In the genomic region with DNA sequence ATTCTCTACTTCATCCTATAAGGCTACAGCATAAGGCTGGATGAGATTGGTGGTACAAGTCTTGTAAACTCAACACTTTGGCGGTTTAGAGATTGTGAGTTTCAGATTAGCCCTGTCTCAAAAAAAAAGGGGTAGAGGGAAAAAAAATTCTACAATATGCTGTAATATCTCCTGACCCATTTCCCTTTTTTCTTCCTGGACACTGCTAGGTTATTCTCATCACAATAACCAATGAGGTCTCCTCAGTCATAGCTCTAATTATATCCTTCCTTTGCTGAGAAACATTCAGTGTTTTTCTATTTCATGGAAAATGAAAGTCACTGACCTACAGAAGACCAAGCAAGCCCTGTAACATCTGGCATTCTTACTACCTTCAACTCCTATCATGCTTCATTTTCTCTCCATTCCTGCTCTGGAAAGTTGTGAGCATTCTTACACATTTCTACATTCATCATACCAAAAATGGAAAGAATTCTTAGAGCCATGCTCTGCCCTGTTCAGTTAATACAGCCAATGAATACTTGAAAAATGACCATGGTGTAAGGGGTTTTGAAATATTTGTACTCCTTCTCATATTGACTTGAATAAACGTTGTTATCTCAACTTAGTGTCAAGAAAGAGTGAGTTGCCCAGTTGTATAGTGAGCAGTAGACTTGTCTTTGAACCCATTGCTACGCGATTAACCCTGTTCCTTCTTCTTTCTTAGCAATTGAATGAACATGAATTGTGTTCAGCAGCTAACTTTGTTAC, we compare ENCODE assay signal across 22 mouse cellular contexts.
DNase-seq lines count a peak whose midpoint lies in the region; ATAC-seq and TF ChIP-seq lines count a peak whose summit lies in the region.
"Had no signal": no experiment of that assay in that cellular context is flagged by ENCODE, and none has a peak within 500 bp of the region (broad histone marks: within the 10 kb centered on the region; RNA-seq: fewer than 3 reads in every experiment).

No protein-coding gene starts in this region.

- TF ChIP-seq EP300 in lung, postnatal 0 days (IDR thresholded peaks at IDR 0.05): no peak

- no peak overlapping the region for H3K27ac ChIP-seq in lung, postnatal 0 days (ENCODE audit: low read length)
- H3K27ac ChIP-seq: embryonic facial prominence, embryonic 13.5 days; forebrain, embryonic 13.5 days; gastrocnemius, adult 2 months; heart, embryonic 13.5 days; hindbrain, embryonic 15.5 days had no signal

- TF ChIP-seq CTCF in lung, postnatal 0 days (IDR thresholded peaks at IDR 0.05): no peak
- no peak for TF ChIP-seq CTCF in lung, adult 2 months (IDR thresholded peaks at IDR 0.05; ENCODE audit: insufficient read depth, low read length)

- no peaks in the 10 kb centered on the region for H3K4me1 ChIP-seq in lung, postnatal 0 days (ENCODE audit: insufficient read depth, low read depth, low read length)
- no peaks in the 10 kb centered on the region for H3K4me1 ChIP-seq in lung, adult 2 months (ENCODE audit: control insufficient read depth, insufficient read depth, low read length)
- H3K4me1 ChIP-seq: heart, embryonic 13.5 days; hindbrain, embryonic 15.5 days had no signal

- WGBS in lung, postnatal 0 days: 52% methylated on average over 4 of the region's 4 CpGs
- whole genome bisulfite sequencing in lung, adult 2 months: 67% methylated on average over 4 of the region's 4 CpGs

- H3K9ac ChIP-seq in lung, postnatal 0 days (replicated peaks; ENCODE audit: low read depth): no peak overlapping the region
- H3K9ac ChIP-seq: embryonic facial prominence, embryonic 13.5 days; forebrain, embryonic 13.5 days; forebrain, postnatal 0 days; heart, embryonic 13.5 days; hindbrain, embryonic 15.5 days had no signal

- H3K4me2 ChIP-seq in lung, postnatal 0 days (replicated peaks; ENCODE audit: low read depth, low read length): no peak overlapping the region
- H3K4me2 ChIP-seq: embryonic facial prominence, embryonic 13.5 days; forebrain, embryonic 13.5 days; heart, embryonic 13.5 days; hindbrain, embryonic 15.5 days had no signal

- H3K27me3 ChIP-seq in lung, postnatal 0 days (replicated peaks; ENCODE audit: insufficient read depth, low read length): no peaks in the 10 kb centered on the region
- H3K27me3 ChIP-seq: forebrain, embryonic 13.5 days; heart, embryonic 13.5 days; hindbrain, embryonic 15.5 days had no signal

- peak; percentile 63; the same call in 1 of the 2 replicates for ATAC-seq in lung, postnatal 0 days
- ATAC-seq in granulocyte monocyte progenitor cell, adult 5-6 weeks (replicated peaks; ENCODE audit: poor library complexity, severe bottlenecking): peak; percentile 75
- ATAC-seq: activated CD4-positive, CD25-positive, alpha-beta regulatory T cell, adult 4 months; forebrain, embryonic 13.5 days; forebrain, postnatal 0 days; inflammation-experienced regulatory T-cells, adult 6 months had no signal

- H3K4me3 ChIP-seq in lung, postnatal 0 days (ENCODE audit: low read depth, low read length): no peak overlapping the region
- H3K4me3 ChIP-seq in lung, adult 2 months (replicated peaks; ENCODE audit: extremely low read depth, low read depth, low read length): no peak overlapping the region
- H3K4me3 ChIP-seq: embryonic facial prominence, embryonic 13.5 days; forebrain, embryonic 13.5 days; gastrocnemius, adult 2 months; heart, embryonic 13.5 days; hindbrain, embryonic 15.5 days had no signal

- H3K36me3 ChIP-seq in lung, postnatal 0 days (ENCODE audit: insufficient read depth, low read length): no peaks in the 10 kb centered on the region
- H3K36me3 ChIP-seq: embryonic facial prominence, embryonic 13.5 days; heart, embryonic 13.5 days; hindbrain, embryonic 15.5 days had no signal

- no peaks in the 10 kb centered on the region for H3K9me3 ChIP-seq in lung, postnatal 0 days (ENCODE audit: low read length)
- H3K9me3 ChIP-seq: embryonic facial prominence, embryonic 13.5 days; forebrain, embryonic 13.5 days; heart, embryonic 13.5 days; hindbrain, embryonic 15.5 days had no signal

- no peak for TF ChIP-seq POLR2A in lung, adult 2 months (IDR thresholded peaks at IDR 0.05; ENCODE audit: borderline replicate concordance, extremely low read depth, low read depth, low read length)

- DNase-seq in lung, postnatal 0 days (ENCODE audit: low spot score): peak; percentile 66
- DNase-seq in lung, adult 2 months: no peak
- DNase-seq in NIH3T3 (ENCODE audit: low read depth): peak; percentile 43
- DNase-seq in T-cell, adult 2 months (ENCODE audit: low spot score): no peak
- DNase-seq in embryo, embryonic 9.5 days (ENCODE audit: extremely low spot score): no peak
- DNase-seq in gastrocnemius, adult 18-20 months (ENCODE audit: low spot score): no peak
- DNase-seq: adrenal gland, postnatal 25 days; cerebellum, adult 11 months; cerebellum, adult 8-10 months; cerebellum, postnatal 14 days; forebrain, postnatal 0 days; gastrocnemius, adult 2 months; gastrocnemius, postnatal 25 days; heart, adult 11 months; heart, postnatal 36 days had no signal

Comparison
In these comparisons a context has a peak if more than half of its experiments do, and no peak if none do; other contexts are left out.
1. DNase-seq: peak in lung, postnatal 0 days (single experiment) and NIH3T3 (single experiment); none in lung, adult 2 months (single experiment), T-cell, adult 2 months (single experiment), embryo, embryonic 9.5 days (single experiment) and gastrocnemius, adult 18-20 months (single experiment).